Mouse (Mus musculus): ENCODE measurements at regions not wholly inside any gene's neighbourhood (a gene's known extent, or its start where the extent isn't known, plus 50 kb on each side); places are given as distances from the start of the nearest gene placed in this dataset.

DNA sequence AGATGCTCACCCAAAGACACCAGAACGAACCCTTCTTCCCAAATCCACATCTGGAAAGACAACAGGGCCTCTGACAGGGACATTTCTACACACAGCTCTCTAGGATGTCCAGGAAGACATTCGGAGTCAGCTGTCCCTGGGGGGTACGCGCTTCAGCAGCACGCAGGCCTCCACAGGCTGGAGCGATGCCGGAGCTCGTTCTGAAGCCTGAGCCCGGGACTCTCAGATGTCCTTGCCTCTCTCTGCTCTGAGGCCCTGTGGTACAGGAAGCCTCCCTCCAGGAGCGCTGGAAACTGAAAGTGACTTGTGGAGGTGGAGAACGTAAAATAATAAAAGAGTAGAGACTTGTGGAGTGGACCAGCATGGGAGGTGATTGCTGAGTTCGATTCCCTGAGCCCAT, 116.8 kb upstream of the 1700021F07Rik start:
- no peak for DNase-seq
- no peaks in the 10 kb centered on the region for H3K27me3 ChIP-seq (replicated peaks; ENCODE audit: control insufficient read depth, insufficient read depth, low read length)
- no peaks in the 10 kb centered on the region for H3K36me3 ChIP-seq (ENCODE audit: control insufficient read depth, insufficient read depth, low read length)
- H3K4me3 ChIP-seq (ENCODE audit: insufficient read depth, low read depth, low read length) = no peak overlapping the region
- WGBS = 84% methylated on average over 12 of the region's 12 CpGs
- H3K4me1 ChIP-seq (ENCODE audit: control insufficient read depth, insufficient read depth, low read length) = peaks cover 7% of the 10 kb centered on the region
- no peak overlapping the region for H3K27ac ChIP-seq (ENCODE audit: insufficient read depth, low read depth, low read length)
- TF ChIP-seq CTCF (conservative IDR thresholded peaks at IDR 0.05; ENCODE audit: insufficient read depth, insufficient read length, low read depth, low read length) (no peak), POLR2A (IDR thresholded peaks at IDR 0.05; ENCODE audit: low read depth, low read length) (no peak)

DNA sequence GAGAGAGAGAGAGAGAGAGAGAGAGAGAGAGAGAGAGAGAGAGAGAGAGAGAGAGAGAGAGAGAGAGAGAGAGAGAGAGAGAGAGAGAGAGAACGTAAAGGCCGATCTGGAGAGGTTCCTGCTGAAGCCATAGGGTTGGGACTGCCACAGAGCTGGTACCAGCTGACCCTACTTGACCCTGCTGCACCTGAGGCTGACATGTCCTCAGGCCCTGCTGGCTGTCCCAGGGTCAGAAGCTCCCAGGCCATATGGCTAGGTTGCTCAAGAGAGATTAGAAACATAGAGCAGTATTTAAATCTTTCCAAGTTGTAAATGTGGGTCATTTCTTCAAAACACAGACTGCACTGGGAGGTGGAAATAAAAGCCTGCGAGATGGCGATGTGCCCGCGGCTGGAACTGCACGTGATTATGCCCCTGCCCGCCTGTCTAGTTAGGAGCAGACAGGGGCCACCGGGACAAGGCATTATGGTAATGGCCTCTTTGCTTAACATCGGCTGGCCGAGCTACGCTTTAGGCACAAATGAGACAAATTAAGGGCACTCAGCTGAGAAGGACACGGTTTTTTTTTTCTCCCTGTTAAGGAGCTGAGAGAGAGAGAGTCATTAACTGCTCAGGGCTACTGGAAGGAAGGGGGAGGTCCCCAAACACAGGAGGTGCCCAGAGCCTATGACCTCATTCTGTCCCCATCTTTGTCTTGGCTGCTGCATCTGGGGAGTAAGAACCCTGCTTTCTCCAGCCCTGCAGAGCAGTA, 115.9 kb upstream of the 1700021F07Rik start:
- Histone ChIP-seq H3K4me3 (ENCODE audit: insufficient read depth, low read depth, low read length) (no peak overlapping the region), H3K36me3 (ENCODE audit: control insufficient read depth, insufficient read depth, low read length) (no peaks in the 10 kb centered on the region), H3K4me1 (ENCODE audit: control insufficient read depth, insufficient read depth, low read length) (peaks cover 7% of the 10 kb centered on the region), H3K27ac (ENCODE audit: insufficient read depth, low read depth, low read length) (no peak overlapping the region), H3K27me3 (replicated peaks; ENCODE audit: control insufficient read depth, insufficient read depth, low read length) (no peaks in the 10 kb centered on the region)
- TF ChIP-seq CTCF (conservative IDR thresholded peaks at IDR 0.05; ENCODE audit: insufficient read depth, insufficient read length, low read depth, low read length) (no peak), POLR2A (IDR thresholded peaks at IDR 0.05; ENCODE audit: low read depth, low read length) (no peak)
- 35% methylated on average over 13 of the region's 13 CpGs for WGBS
- DNase-seq = peak; percentile 79

DNA sequence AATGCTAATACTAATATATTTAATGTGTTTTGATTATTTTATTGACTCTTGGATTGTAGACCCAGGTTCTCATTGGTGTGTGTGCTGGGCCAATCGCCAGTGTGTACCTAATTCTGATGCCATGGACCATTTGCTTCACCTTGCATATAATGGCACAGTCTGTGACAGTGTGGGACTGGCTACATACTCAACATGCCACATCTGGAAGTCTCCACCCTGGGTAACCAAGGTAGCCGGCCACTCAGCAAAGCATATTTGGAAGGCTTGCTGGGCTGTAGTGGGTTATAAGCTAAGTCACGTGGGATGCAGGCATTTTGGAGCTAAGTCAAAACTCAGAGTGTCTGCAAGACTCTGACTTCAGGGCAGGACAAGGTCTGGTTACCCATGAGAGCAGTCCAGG, 115.3 kb upstream of the 1700021F07Rik start:
- Histone ChIP-seq H3K36me3 (ENCODE audit: control insufficient read depth, insufficient read depth, low read length) (no peaks in the 10 kb centered on the region), H3K4me3 (ENCODE audit: insufficient read depth, low read depth, low read length) (no peak overlapping the region), H3K4me1 (ENCODE audit: control insufficient read depth, insufficient read depth, low read length) (peaks cover 7% of the 10 kb centered on the region), H3K27me3 (replicated peaks; ENCODE audit: control insufficient read depth, insufficient read depth, low read length) (no peaks in the 10 kb centered on the region), H3K27ac (ENCODE audit: insufficient read depth, low read depth, low read length) (no peak overlapping the region)
- TF ChIP-seq POLR2A (IDR thresholded peaks at IDR 0.05; ENCODE audit: low read depth, low read length) (no peak), CTCF (conservative IDR thresholded peaks at IDR 0.05; ENCODE audit: insufficient read depth, insufficient read length, low read depth, low read length) (no peak)
- DNase-seq = peak; percentile 47
- 67% methylated on average over 3 of the region's 3 CpGs for WGBS

DNA sequence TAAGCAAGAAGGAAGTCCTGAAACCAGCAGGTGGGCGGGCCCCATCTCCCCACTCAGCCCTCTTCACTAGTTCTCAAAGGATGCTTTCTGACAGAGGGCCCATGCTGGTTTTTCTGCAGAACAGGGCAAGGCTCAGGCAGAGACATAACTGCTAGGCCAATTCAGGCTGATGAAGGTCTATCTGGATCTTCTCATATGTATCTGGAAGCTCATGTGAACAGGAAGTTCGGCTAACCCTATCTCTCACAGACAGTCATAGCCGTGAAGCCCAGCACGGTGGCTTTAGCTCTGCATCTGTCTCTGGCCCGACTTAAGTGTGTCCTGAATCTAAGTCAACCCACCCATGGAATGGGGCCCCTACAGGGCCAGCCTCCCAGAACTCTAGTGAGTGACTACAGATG, 113.7 kb upstream of the 1700021F07Rik start:
- DNase-seq = no peak
- no peak overlapping the region for H3K27ac ChIP-seq (ENCODE audit: insufficient read depth, low read depth, low read length)
- H3K27me3 ChIP-seq (replicated peaks; ENCODE audit: control insufficient read depth, insufficient read depth, low read length) = no peaks in the 10 kb centered on the region
- peaks cover 7% of the 10 kb centered on the region for H3K4me1 ChIP-seq (ENCODE audit: control insufficient read depth, insufficient read depth, low read length)
- TF ChIP-seq POLR2A (IDR thresholded peaks at IDR 0.05; ENCODE audit: low read depth, low read length) = no peak
- no peak overlapping the region for H3K4me3 ChIP-seq (ENCODE audit: insufficient read depth, low read depth, low read length)
- WGBS = 87% methylated on average over 5 of the region's 5 CpGs
- H3K36me3 ChIP-seq (ENCODE audit: control insufficient read depth, insufficient read depth, low read length) = no peaks in the 10 kb centered on the region

DNA sequence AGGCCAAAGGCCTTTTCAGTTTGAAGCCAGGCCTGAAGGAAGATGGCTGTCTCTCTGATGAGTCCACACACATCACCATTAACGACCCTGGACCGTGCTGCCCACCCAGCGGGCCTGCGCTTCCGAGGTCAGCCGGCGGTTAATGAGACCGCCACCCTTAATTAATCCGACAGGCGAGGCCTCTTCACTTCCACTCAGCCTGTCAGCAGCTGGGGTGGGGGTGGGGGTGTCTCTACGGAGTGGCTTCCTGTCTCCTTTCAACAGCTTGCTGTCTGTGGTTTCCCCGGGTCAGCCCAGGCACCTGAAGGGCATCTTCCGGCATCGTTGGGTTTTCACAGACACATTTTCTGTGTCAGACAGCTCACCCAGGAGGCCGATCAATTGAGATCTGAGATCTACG, 113.0 kb upstream of the 1700021F07Rik start:
- no peak for DNase-seq
- H3K4me1 ChIP-seq (ENCODE audit: control insufficient read depth, insufficient read depth, low read length) = peaks cover 13% of the 10 kb centered on the region
- WGBS = 49% methylated on average over 16 of the region's 16 CpGs
- no peaks in the 10 kb centered on the region for H3K36me3 ChIP-seq (ENCODE audit: control insufficient read depth, insufficient read depth, low read length)
- H3K27me3 ChIP-seq (replicated peaks; ENCODE audit: control insufficient read depth, insufficient read depth, low read length) = no peaks in the 10 kb centered on the region
- no peak overlapping the region for H3K4me3 ChIP-seq (ENCODE audit: insufficient read depth, low read depth, low read length)
- H3K27ac ChIP-seq (ENCODE audit: insufficient read depth, low read depth, low read length) = no peak overlapping the region
- no peak for TF ChIP-seq CTCF (conservative IDR thresholded peaks at IDR 0.05; ENCODE audit: insufficient read depth, insufficient read length, low read depth, low read length)
- TF ChIP-seq POLR2A (IDR thresholded peaks at IDR 0.05; ENCODE audit: low read depth, low read length) = no peak

DNA sequence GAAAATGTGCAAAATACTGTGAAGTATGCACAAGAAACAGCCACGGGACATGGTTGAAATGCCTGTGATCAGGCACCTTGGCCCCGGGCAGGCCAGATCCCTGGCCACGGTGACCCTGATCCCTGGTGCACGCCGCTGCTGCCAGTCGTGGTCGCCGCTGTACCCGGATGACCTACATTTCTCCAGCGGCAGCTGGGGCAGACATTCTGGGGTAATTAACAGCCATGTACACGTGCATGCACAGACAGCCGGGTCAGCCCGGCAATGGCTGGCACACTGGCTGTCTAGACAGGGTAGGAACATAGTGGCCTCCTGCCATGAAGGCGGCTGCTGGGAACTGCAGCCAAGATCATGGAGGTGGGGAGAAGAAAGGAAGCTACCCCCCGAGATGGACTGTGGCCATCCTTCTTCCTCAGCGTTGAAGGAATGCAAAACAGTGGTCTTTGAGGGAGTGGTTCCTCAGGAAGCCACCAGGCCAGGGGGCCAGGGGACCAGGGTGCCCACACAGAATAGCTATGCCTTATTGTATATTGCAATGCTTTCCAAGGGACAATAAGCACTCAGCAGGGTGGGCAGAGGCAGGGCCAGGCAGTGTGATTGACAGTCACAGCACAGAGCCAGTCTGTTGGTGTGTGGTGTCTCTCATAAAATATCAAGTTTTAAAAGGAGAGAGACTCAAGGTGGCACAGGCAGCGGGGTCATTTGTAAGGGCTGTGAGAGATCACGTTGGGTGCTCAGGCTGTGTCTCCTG, 108.3 kb upstream of the 1700021F07Rik start:
- Histone ChIP-seq H3K27ac (ENCODE audit: insufficient read depth, low read depth, low read length) (no peak overlapping the region), H3K27me3 (replicated peaks; ENCODE audit: control insufficient read depth, insufficient read depth, low read length) (no peaks in the 10 kb centered on the region), H3K4me3 (ENCODE audit: insufficient read depth, low read depth, low read length) (no peak overlapping the region), H3K4me1 (ENCODE audit: control insufficient read depth, insufficient read depth, low read length) (peaks cover 8% of the 10 kb centered on the region; the same call in 1 of the 2 replicates), H3K36me3 (ENCODE audit: control insufficient read depth, insufficient read depth, low read length) (no peaks in the 10 kb centered on the region)
- 19% methylated on average over 18 of the region's 18 CpGs for WGBS
- peak; percentile 85 for DNase-seq
- TF ChIP-seq CTCF (conservative IDR thresholded peaks at IDR 0.05; ENCODE audit: insufficient read depth, insufficient read length, low read depth, low read length) (no peak), POLR2A (IDR thresholded peaks at IDR 0.05; ENCODE audit: low read depth, low read length) (no peak)

DNA sequence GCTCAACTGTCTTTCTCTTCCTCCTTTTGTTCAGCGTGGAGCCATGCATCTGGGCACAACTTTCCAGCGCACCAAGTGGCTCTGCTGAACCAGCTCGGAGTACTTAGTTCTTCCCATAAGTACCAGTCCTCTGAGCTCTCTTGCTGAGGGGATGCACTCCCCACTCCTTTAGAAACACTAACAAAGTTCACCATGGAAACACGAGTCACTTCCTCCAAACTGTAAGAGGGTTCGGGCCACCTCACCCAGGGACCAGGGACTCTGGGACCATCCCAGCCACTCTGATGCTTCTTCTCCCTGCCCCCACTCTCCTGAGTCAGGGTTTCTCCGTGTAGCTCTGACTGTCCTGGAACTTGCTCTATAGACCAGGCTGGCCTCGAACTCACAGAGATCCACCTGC, 107.0 kb upstream of the 1700021F07Rik start:
- Histone ChIP-seq H3K4me3 (ENCODE audit: insufficient read depth, low read depth, low read length) (no peak overlapping the region), H3K4me1 (ENCODE audit: control insufficient read depth, insufficient read depth, low read length) (peaks cover 8% of the 10 kb centered on the region; the same call in 1 of the 2 replicates), H3K36me3 (ENCODE audit: control insufficient read depth, insufficient read depth, low read length) (no peaks in the 10 kb centered on the region), H3K27me3 (replicated peaks; ENCODE audit: control insufficient read depth, insufficient read depth, low read length) (no peaks in the 10 kb centered on the region), H3K27ac (ENCODE audit: insufficient read depth, low read depth, low read length) (no peak overlapping the region)
- TF ChIP-seq CTCF (conservative IDR thresholded peaks at IDR 0.05; ENCODE audit: insufficient read depth, insufficient read length, low read depth, low read length) = no peak
- no peak for TF ChIP-seq POLR2A (IDR thresholded peaks at IDR 0.05; ENCODE audit: low read depth, low read length)
- DNase-seq = no peak
- WGBS = 88% methylated on average over 7 of the region's 7 CpGs
